Comparison of ENCODE assay signal across 8 mouse cellular contexts in the genomic region with DNA sequence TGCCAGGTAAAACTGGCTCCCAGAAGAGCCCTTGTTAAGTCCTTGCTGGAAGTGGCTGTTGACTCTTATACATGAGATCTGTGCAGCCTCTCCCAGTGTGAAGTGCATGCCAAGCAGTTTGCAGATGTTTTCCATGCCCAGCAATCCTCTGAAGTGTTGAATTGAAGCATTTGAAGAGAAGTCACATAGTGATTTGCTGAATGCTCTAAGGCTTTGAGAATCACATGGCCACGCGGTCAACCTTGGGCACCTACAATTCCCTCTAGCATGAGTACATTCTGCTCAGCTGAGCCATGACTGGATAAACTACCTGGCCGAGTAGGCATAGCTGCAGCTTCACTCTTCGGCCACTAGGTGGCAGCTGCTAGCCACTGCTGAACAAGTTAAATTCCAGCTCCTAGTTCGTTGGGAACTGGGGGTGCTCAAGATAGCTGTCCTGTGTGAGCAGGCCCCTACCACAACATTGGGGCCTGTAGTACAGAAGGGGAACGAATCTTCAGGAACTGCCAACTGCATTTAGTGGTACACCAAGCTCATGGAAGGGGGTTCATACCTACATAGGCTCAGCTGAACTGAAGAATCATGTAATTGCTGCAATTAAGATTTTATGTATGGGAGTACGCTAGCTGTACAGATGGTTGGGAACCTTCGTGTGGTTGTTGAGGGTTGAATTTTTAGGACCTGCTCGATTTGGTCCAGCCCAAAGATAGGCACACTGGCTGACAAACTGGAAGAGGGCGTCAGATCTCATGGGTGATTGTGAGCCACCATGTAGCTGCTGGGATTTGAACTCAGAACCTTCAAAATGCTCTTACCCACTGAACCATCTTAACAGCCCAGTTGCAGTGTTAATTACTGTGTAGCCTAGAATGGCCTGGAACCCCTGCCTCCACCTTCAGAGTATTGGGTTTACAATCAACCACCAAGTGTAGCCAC. TPM values are rescaled to one million over a fixed set of nuclear protein-coding genes. Genes with fewer than 3 reads are reported as not detected.
DNase-seq lines count a peak whose midpoint lies in the region; ATAC-seq and TF ChIP-seq lines count a peak whose summit lies in the region.

No protein-coding gene starts in this region.

- ATAC-seq in embryonic facial prominence, embryonic 13.5 days (ENCODE audit: insufficient number of reproducible peaks, insufficient read depth, low FRiP score, low TSS enrichment, low read depth): peak; percentile 49
- peak; percentile 50; the same call in 1 of the 2 replicates for ATAC-seq in heart, embryonic 11.5 days (replicated peaks; ENCODE audit: insufficient number of reproducible peaks, low FRiP score, low TSS enrichment)
- ATAC-seq in kidney, embryonic 15.5 days (replicated peaks; ENCODE audit: low FRiP score): peak; percentile 52
- ATAC-seq in liver, embryonic 14.5 days (ENCODE audit: insufficient read depth): peak; percentile 68
- peak; percentile 51 for ATAC-seq in neural tube, embryonic 13.5 days (ENCODE audit: low read depth)
- ATAC-seq in stomach, postnatal 0 days (ENCODE audit: low FRiP score, low TSS enrichment): peak; percentile 68

- TF ChIP-seq CTCF in liver, embryonic 14.5 days (IDR thresholded peaks at IDR 0.05; ENCODE audit: low read depth): peak; percentile 100
- TF ChIP-seq CTCF in stomach, postnatal 0 days (IDR thresholded peaks at IDR 0.05; ENCODE audit: low read depth): peak; percentile 99

- 30% methylated on average over 10 of the region's 10 CpGs for WGBS in embryonic facial prominence, embryonic 13.5 days
- 30% methylated on average over 10 of the region's 10 CpGs for WGBS in heart, embryonic 11.5 days (ENCODE audit: insufficient replicate concordance)
- WGBS in kidney, embryonic 15.5 days: 34% methylated on average over 10 of the region's 10 CpGs
- WGBS in liver, embryonic 14.5 days (ENCODE audit: insufficient replicate concordance): 18% methylated on average over 10 of the region's 10 CpGs
- WGBS in neural tube, embryonic 13.5 days: 28% methylated on average over 10 of the region's 10 CpGs
- WGBS in stomach, postnatal 0 days: 32% methylated on average over 10 of the region's 10 CpGs

- H3K27ac ChIP-seq in embryonic facial prominence, embryonic 13.5 days: peak overlapping the region; percentile 35; the same call in 1 of the 2 replicates
- H3K27ac ChIP-seq in heart, embryonic 11.5 days (ENCODE audit: low read depth, low read length): 0 out of 2 replicates have a peak overlapping the region, but pooled peaks have one; percentile 10
- peak overlapping the region; percentile 94 for H3K27ac ChIP-seq in kidney, embryonic 15.5 days
- no peak overlapping the region for H3K27ac ChIP-seq in liver, embryonic 14.5 days
- 0 out of 2 replicates have a peak overlapping the region, but pooled peaks have one; percentile 14 for H3K27ac ChIP-seq in neural tube, embryonic 13.5 days (replicated peaks)
- H3K27ac ChIP-seq in stomach, postnatal 0 days (replicated peaks): no peak overlapping the region; the same call in 1 of the 2 replicates

- H3K4me1 ChIP-seq in embryonic facial prominence, embryonic 13.5 days: peaks cover 24% of the 10 kb centered on the region
- peaks cover 13% of the 10 kb centered on the region for H3K4me1 ChIP-seq in heart, embryonic 11.5 days (ENCODE audit: control insufficient read depth, insufficient read depth, low read length)
- peaks cover 49% of the 10 kb centered on the region for H3K4me1 ChIP-seq in kidney, embryonic 15.5 days
- H3K4me1 ChIP-seq in liver, embryonic 14.5 days (replicated peaks; ENCODE audit: control insufficient read depth in 2 of 2, insufficient read depth in 2 of 2, low read length in 1 of 2): peaks cover 5 to 18% of the 10 kb centered on the region in 2 experiments; a peak in 3 of 4 replicates
- H3K4me1 ChIP-seq in neural tube, embryonic 13.5 days (replicated peaks): peaks cover 24% of the 10 kb centered on the region
- H3K4me1 ChIP-seq in stomach, postnatal 0 days (replicated peaks; ENCODE audit: control insufficient read depth, insufficient read depth): peaks cover 8% of the 10 kb centered on the region; the same call in 1 of the 2 replicates

- no peaks in the 10 kb centered on the region for H3K9me3 ChIP-seq in embryonic facial prominence, embryonic 13.5 days
- H3K9me3 ChIP-seq in heart, embryonic 11.5 days (replicated peaks; ENCODE audit: control insufficient read depth, low read length): no peaks in the 10 kb centered on the region
- no peaks in the 10 kb centered on the region for H3K9me3 ChIP-seq in kidney, embryonic 15.5 days (replicated peaks)
- no peaks in the 10 kb centered on the region for H3K9me3 ChIP-seq in liver, embryonic 14.5 days (ENCODE audit: control insufficient read depth, low read length)
- H3K9me3 ChIP-seq in neural tube, embryonic 13.5 days: no peaks in the 10 kb centered on the region
- no peaks in the 10 kb centered on the region for H3K9me3 ChIP-seq in stomach, postnatal 0 days (ENCODE audit: control insufficient read depth, low read length)

- no peak overlapping the region for H3K4me3 ChIP-seq in embryonic facial prominence, embryonic 13.5 days
- no peak overlapping the region for H3K4me3 ChIP-seq in heart, embryonic 11.5 days (ENCODE audit: low read depth, low read length)
- H3K4me3 ChIP-seq in kidney, embryonic 15.5 days (replicated peaks): no peak overlapping the region
- no peak overlapping the region for H3K4me3 ChIP-seq in liver, embryonic 14.5 days (ENCODE audit: insufficient read depth in 1 of 2, low read depth in 2 of 2, low read length in 2 of 2)
- no peak overlapping the region for H3K4me3 ChIP-seq in neural tube, embryonic 13.5 days
- H3K4me3 ChIP-seq in stomach, postnatal 0 days (ENCODE audit: low read depth, low read length): no peak overlapping the region

- no peak overlapping the region for H3K4me2 ChIP-seq in embryonic facial prominence, embryonic 13.5 days
- H3K4me2 ChIP-seq in heart, embryonic 11.5 days: no peak overlapping the region
- no peak overlapping the region for H3K4me2 ChIP-seq in kidney, embryonic 15.5 days
- no peak overlapping the region for H3K4me2 ChIP-seq in liver, embryonic 14.5 days (ENCODE audit: low read depth)
- H3K4me2 ChIP-seq in neural tube, embryonic 13.5 days: no peak overlapping the region
- H3K4me2 ChIP-seq in stomach, postnatal 0 days (replicated peaks; ENCODE audit: low read depth): no peak overlapping the region

- H3K9ac ChIP-seq in embryonic facial prominence, embryonic 13.5 days: no peak overlapping the region
- H3K9ac ChIP-seq in heart, embryonic 11.5 days (ENCODE audit: low read depth, low read length): no peak overlapping the region
- no peak overlapping the region for H3K9ac ChIP-seq in kidney, embryonic 15.5 days
- H3K9ac ChIP-seq in liver, embryonic 14.5 days (replicated peaks): no peak overlapping the region
- H3K9ac ChIP-seq in neural tube, embryonic 13.5 days: no peak overlapping the region
- no peak overlapping the region for H3K9ac ChIP-seq in stomach, postnatal 0 days (ENCODE audit: low read length)

- peak; percentile 9 for TF ChIP-seq EP300 in liver, embryonic 14.5 days (IDR thresholded peaks at IDR 0.05; ENCODE audit: low read depth)
- no peak for TF ChIP-seq EP300 in stomach, postnatal 0 days (optimal IDR thresholded peaks at IDR 0.05)

- DNase-seq in CD4-positive helper T cell, adult 2 months (ENCODE audit: low read depth, low spot score): peak; percentile 84
- DNase-seq in adrenal gland, postnatal 25 days: peak; percentile 66
- DNase-seq in liver, embryonic 14.5 days (ENCODE audit: low read depth in 3 of 3, low spot score in 3 of 3): peak; percentile 66 to 75 (median 67)
- peak; percentile 81 for DNase-seq in stomach, postnatal 0 days (ENCODE audit: low spot score)

- H3K36me3 ChIP-seq in embryonic facial prominence, embryonic 13.5 days: peaks cover 58% of the 10 kb centered on the region
- H3K36me3 ChIP-seq in heart, embryonic 11.5 days (ENCODE audit: control insufficient read depth, insufficient read depth, low read length): peaks cover 33% of the 10 kb centered on the region
- H3K36me3 ChIP-seq in kidney, embryonic 15.5 days: peaks cover 58% of the 10 kb centered on the region
- H3K36me3 ChIP-seq in liver, embryonic 14.5 days (replicated peaks; ENCODE audit: control insufficient read depth, insufficient read depth, low read depth): peaks cover 48% of the 10 kb centered on the region
- H3K36me3 ChIP-seq in neural tube, embryonic 13.5 days: peaks cover 57% of the 10 kb centered on the region
- H3K36me3 ChIP-seq in stomach, postnatal 0 days (ENCODE audit: control insufficient read depth, insufficient read depth, low read length): peaks cover 8% of the 10 kb centered on the region

- no peaks in the 10 kb centered on the region for H3K27me3 ChIP-seq in embryonic facial prominence, embryonic 13.5 days
- H3K27me3 ChIP-seq in heart, embryonic 11.5 days (ENCODE audit: control insufficient read depth, insufficient read depth, low read length): no peaks in the 10 kb centered on the region
- no peaks in the 10 kb centered on the region for H3K27me3 ChIP-seq in kidney, embryonic 15.5 days
- H3K27me3 ChIP-seq in liver, embryonic 14.5 days (ENCODE audit: control insufficient read depth, insufficient read depth, low read length): no peaks in the 10 kb centered on the region
- H3K27me3 ChIP-seq in neural tube, embryonic 13.5 days: no peaks in the 10 kb centered on the region
- no peaks in the 10 kb centered on the region for H3K27me3 ChIP-seq in stomach, postnatal 0 days (ENCODE audit: control insufficient read depth, insufficient read depth, low read length)

RNA-seq across cellular contexts. Expression of a gene that starts 6.4 kb away (rescaled TPM):
- total RNA-seq in adrenal gland, postnatal 25 days (2021): 564 and 876 TPM in 2 replicates
- 2,967 and 3,152 TPM in 2 replicates for polyA plus RNA-seq in embryonic facial prominence, embryonic 13.5 days (2015; fragmentation: Nextera tagmentation; extraction: Ambion mirVana)
- polyA plus RNA-seq in heart, embryonic 11.5 days (2014; fragmentation: Nextera tagmentation; extraction: Ambion mirVana): 1,535 and 1,579 TPM in 2 replicates
- polyA plus RNA-seq in kidney, embryonic 15.5 days (2015; fragmentation: Nextera tagmentation; extraction: Ambion mirVana): 2,383 and 2,806 TPM in 2 replicates
- polyA plus RNA-seq in liver, embryonic 14.5 days (2012; rRNA removed): 418 and 615 TPM in 2 replicates
- 1,649 and 1,654 TPM in 2 replicates for polyA plus RNA-seq in liver, embryonic 14.5 days (2014; fragmentation: Nextera tagmentation; extraction: Ambion mirVana)
- 1,220 and 1,295 TPM in 2 replicates for polyA plus RNA-seq in neural tube, embryonic 13.5 days (2015; fragmentation: Nextera tagmentation; extraction: Ambion mirVana)
- polyA plus RNA-seq in stomach, postnatal 0 days (2015; fragmentation: Nextera tagmentation; extraction: Ambion mirVana): 2,060 and 2,085 TPM in 2 replicates

RNA-seq across cellular contexts. Expression of a gene that starts 6.6 kb away (rescaled TPM):
- 0.91 and 1.0 TPM in 2 replicates for total RNA-seq in adrenal gland, postnatal 25 days (2021)
- polyA plus RNA-seq in embryonic facial prominence, embryonic 13.5 days (2015; fragmentation: Nextera tagmentation; extraction: Ambion mirVana): 0.41 and 0.89 TPM in 2 replicates
- polyA plus RNA-seq in heart, embryonic 11.5 days (2014; fragmentation: Nextera tagmentation; extraction: Ambion mirVana): 0.14 and 0.30 TPM in 2 replicates
- polyA plus RNA-seq in kidney, embryonic 15.5 days (2015; fragmentation: Nextera tagmentation; extraction: Ambion mirVana): 1.8 TPM in 2 replicates
- polyA plus RNA-seq in liver, embryonic 14.5 days (2012; rRNA removed): 0.81 and 1.0 TPM in 2 replicates
- 1.4 and 2.0 TPM in 2 replicates for polyA plus RNA-seq in liver, embryonic 14.5 days (2014; fragmentation: Nextera tagmentation; extraction: Ambion mirVana)
- polyA plus RNA-seq in neural tube, embryonic 13.5 days (2015; fragmentation: Nextera tagmentation; extraction: Ambion mirVana): 0.31 and 0.33 TPM in 2 replicates
- 0.25 and 0.44 TPM in 2 replicates for polyA plus RNA-seq in stomach, postnatal 0 days (2015; fragmentation: Nextera tagmentation; extraction: Ambion mirVana)

RNA-seq across cellular contexts. Expression of a gene that starts 12.2 kb away (rescaled TPM):
- total RNA-seq in adrenal gland, postnatal 25 days (2021): 126 and 138 TPM in 2 replicates
- polyA plus RNA-seq in embryonic facial prominence, embryonic 13.5 days (2015; fragmentation: Nextera tagmentation; extraction: Ambion mirVana): 115 and 122 TPM in 2 replicates
- 59.2 and 63.3 TPM in 2 replicates for polyA plus RNA-seq in heart, embryonic 11.5 days (2014; fragmentation: Nextera tagmentation; extraction: Ambion mirVana)
- 92.5 and 101 TPM in 2 replicates for polyA plus RNA-seq in kidney, embryonic 15.5 days (2015; fragmentation: Nextera tagmentation; extraction: Ambion mirVana)
- polyA plus RNA-seq in liver, embryonic 14.5 days (2012; rRNA removed): 44.2 and 44.3 TPM in 2 replicates
- polyA plus RNA-seq in liver, embryonic 14.5 days (2014; fragmentation: Nextera tagmentation; extraction: Ambion mirVana): 28.7 and 31.1 TPM in 2 replicates
- polyA plus RNA-seq in neural tube, embryonic 13.5 days (2015; fragmentation: Nextera tagmentation; extraction: Ambion mirVana): 61.9 and 63.8 TPM in 2 replicates
- 45.2 and 49.9 TPM in 2 replicates for polyA plus RNA-seq in stomach, postnatal 0 days (2015; fragmentation: Nextera tagmentation; extraction: Ambion mirVana)

RNA-seq across cellular contexts. Expression of a gene that starts 20.7 kb away (rescaled TPM):
- total RNA-seq in adrenal gland, postnatal 25 days (2021): not detected in 2 replicates
- polyA plus RNA-seq in embryonic facial prominence, embryonic 13.5 days (2015; fragmentation: Nextera tagmentation; extraction: Ambion mirVana): not detected in 2 replicates
- polyA plus RNA-seq in heart, embryonic 11.5 days (2014; fragmentation: Nextera tagmentation; extraction: Ambion mirVana): not detected in 2 replicates
- not detected in 2 replicates for polyA plus RNA-seq in kidney, embryonic 15.5 days (2015; fragmentation: Nextera tagmentation; extraction: Ambion mirVana)
- polyA plus RNA-seq in liver, embryonic 14.5 days (2012; rRNA removed): not detected in 2 replicates
- polyA plus RNA-seq in liver, embryonic 14.5 days (2014; fragmentation: Nextera tagmentation; extraction: Ambion mirVana): not detected in 2 replicates
- not detected in 2 replicates for polyA plus RNA-seq in neural tube, embryonic 13.5 days (2015; fragmentation: Nextera tagmentation; extraction: Ambion mirVana)
- not detected in 2 replicates for polyA plus RNA-seq in stomach, postnatal 0 days (2015; fragmentation: Nextera tagmentation; extraction: Ambion mirVana)

RNA-seq across cellular contexts. Expression of a gene that starts 20.8 kb away (rescaled TPM):
- not detected in 2 replicates for total RNA-seq in adrenal gland, postnatal 25 days (2021)
- polyA plus RNA-seq in embryonic facial prominence, embryonic 13.5 days (2015; fragmentation: Nextera tagmentation; extraction: Ambion mirVana): not detected in 2 replicates
- polyA plus RNA-seq in heart, embryonic 11.5 days (2014; fragmentation: Nextera tagmentation; extraction: Ambion mirVana): not detected in 2 replicates
- polyA plus RNA-seq in kidney, embryonic 15.5 days (2015; fragmentation: Nextera tagmentation; extraction: Ambion mirVana): not detected in 2 replicates
- polyA plus RNA-seq in liver, embryonic 14.5 days (2012; rRNA removed): not detected in 2 replicates
- polyA plus RNA-seq in liver, embryonic 14.5 days (2014; fragmentation: Nextera tagmentation; extraction: Ambion mirVana): not detected in 2 replicates
- not detected in 2 replicates for polyA plus RNA-seq in neural tube, embryonic 13.5 days (2015; fragmentation: Nextera tagmentation; extraction: Ambion mirVana)
- not detected in 2 replicates for polyA plus RNA-seq in stomach, postnatal 0 days (2015; fragmentation: Nextera tagmentation; extraction: Ambion mirVana)

Comparison
In these comparisons a context has a peak if more than half of its experiments do, and no peak if none do; other contexts are left out.
1. H3K27ac ChIP-seq: peak in embryonic facial prominence, embryonic 13.5 days (single experiment), heart, embryonic 11.5 days (single experiment), kidney, embryonic 15.5 days (single experiment) and neural tube, embryonic 13.5 days (single experiment); none in liver, embryonic 14.5 days (single experiment) and stomach, postnatal 0 days (single experiment).
2. Peak in every context shown above with its lines, with median percentiles within 50 percentile points of each other: DNase-seq and ATAC-seq.